Mouse (Mus musculus) neural tube, embryonic 14.5 days (tissue): Measurements from ENCODE around the gene Lima1. TPM values are rescaled to one million over a fixed set of nuclear protein-coding genes. Genes with fewer than 3 reads are reported as not detected.
"Not testable (repeated sequence)": the region's sequence is repeated elsewhere in the genome, so short reads cannot be mapped to it uniquely, and the experiment has no call there.

Experiments
- ATAC-seq: fragments of 200-750 bp; cut with Nextera tagmentation; 2 replicates; pipeline ENCODE4 v1.8.0; 2017; ENCODE audit warnings: low read depth, mild to moderate bottlenecking, moderate TSS enrichment, moderate library complexity
- H3K27ac ChIP-seq: fragments of 300-500 bp; sonication (generic); 2 replicates; pipeline ENCODE4 v1.5.1; 2014; ENCODE audit warnings: low read depth, mild to moderate bottlenecking, control low read depth, low read length, moderate library complexity, mixed read lengths
- H3K27me3 ChIP-seq: fragments of 300-500 bp; sonication (generic); 2 replicates; pipeline ENCODE4 v1.6.1; 2014; ENCODE audit warnings: low read length; ENCODE audit not compliant: control insufficient read depth, insufficient read depth
- H3K36me3 ChIP-seq: fragments of 300-500 bp; sonication (generic); 2 replicates; pipeline ENCODE4 v1.6.1; 2014; ENCODE audit warnings: low read length, mixed read lengths; ENCODE audit not compliant: control insufficient read depth, insufficient read depth
- H3K4me1 ChIP-seq: fragments of 300-500 bp; sonication (generic); 2 replicates; pipeline ENCODE4 v1.6.1; 2014; ENCODE audit warnings: low read length; ENCODE audit not compliant: control insufficient read depth, insufficient read depth
- H3K4me2 ChIP-seq: fragments of 300-500 bp; sonication (generic); 2 replicates; pipeline ENCODE4 v1.6.1; 2014; ENCODE audit warnings: mild to moderate bottlenecking, low read depth, low read length, control low read depth
- H3K4me3 ChIP-seq: fragments of 300-500 bp; sonication (generic); 2 replicates; pipeline ENCODE4 v1.5.1; 2014; ENCODE audit warnings: low read depth, low read length, control low read depth, mixed read lengths
- H3K9ac ChIP-seq: fragments of 300-500 bp; sonication (generic); replicated peaks from 2 replicates; pipeline ENCODE4 v1.6.1; 2014; ENCODE audit warnings: low read depth, mild to moderate bottlenecking, control low read depth, low read length, mixed read lengths
- H3K9me3 ChIP-seq: fragments of 300-500 bp; sonication (generic); 2 replicates; pipeline ENCODE4 v1.6.1; 2016; ENCODE audit warnings: low read length; ENCODE audit not compliant: control insufficient read depth
- WGBS: fragments of 180-500 bp; shearing (Covaris S2); extraction: QIAGEN DNeasy Blood & Tissue Kit; methylation state at CpG from one replicate; pipeline ENCODE4 v1.1.7; 2014; 5-methylcytosine and 5-hydroxymethylcytosine counted together
- polyA plus RNA-seq: library from polyadenylated mRNA; unstranded; fragments of >200 nt; fragmentation: Nextera tagmentation; extraction: Ambion mirVana; gene quantifications from 2 replicates; pipeline ENCODE4 v1.2.1, GENCODE M21; 2014

Lima1 gene
- polyA plus RNA-seq, 1 experiment from 2014 or later: 14.9 TPM

DNA sequence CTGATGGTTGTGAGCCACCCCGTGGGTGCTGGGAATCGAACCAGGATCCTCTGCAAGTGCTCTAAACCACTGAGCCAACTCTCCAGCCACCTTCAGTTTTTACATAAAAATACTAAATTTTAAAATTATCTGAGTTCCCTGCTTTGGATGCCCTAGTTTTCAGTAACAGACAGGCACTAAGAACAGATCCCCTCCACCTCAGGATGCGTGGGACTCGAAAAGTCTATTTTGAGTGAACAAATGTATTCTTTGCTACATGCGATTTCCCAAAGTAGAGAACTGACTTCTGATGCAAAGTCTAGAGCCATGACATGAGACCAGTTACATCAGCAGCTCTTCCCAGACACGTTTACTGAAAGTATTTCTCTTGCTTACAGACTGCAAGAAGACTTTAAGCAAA lies 84.8 kb downstream of the Lima1 start:
- Histone ChIP-seq H3K4me3 (no peak overlapping the region), H3K9ac (no peak overlapping the region), H3K4me1 (peaks cover 4% of the 10 kb centered on the region; the same call in 1 of the 2 replicates), H3K27me3 (no peaks in the 10 kb centered on the region), H3K9me3 (no peaks in the 10 kb centered on the region), H3K4me2 (no peak overlapping the region), H3K27ac (no peak overlapping the region), H3K36me3 (no peaks in the 10 kb centered on the region)
- whole genome bisulfite sequencing: 96% methylated on average over 6 of the region's 6 CpGs
- no peak for ATAC-seq

DNA sequence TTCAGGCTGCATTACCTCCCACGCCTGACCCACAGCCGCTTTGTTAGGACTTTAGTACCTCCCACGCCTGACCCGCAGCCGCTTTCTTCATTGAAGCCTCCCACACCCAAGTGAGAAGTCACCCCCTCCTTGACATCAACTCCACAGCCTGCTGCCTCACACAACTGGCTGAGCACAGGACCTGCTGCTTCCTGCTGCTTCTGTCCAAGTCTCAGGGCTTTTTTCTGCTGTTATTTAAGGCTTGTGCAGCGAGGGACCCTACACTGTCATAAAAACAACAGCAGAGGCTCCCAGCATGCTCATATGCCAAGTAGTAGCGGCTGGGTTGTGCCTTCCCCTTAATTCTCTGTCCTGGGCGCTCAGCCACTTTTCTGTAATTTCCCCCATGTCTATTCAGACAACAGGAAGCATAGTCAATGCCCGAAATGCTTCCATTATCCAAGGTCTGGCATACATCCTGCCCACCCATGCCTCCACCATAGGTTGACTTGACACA lies 87.6 kb downstream of the Lima1 start:
- Histone ChIP-seq H3K27ac (peak overlapping the region; percentile 29), H3K36me3 (no peaks in the 10 kb centered on the region), H3K4me1 (peaks cover 4% of the 10 kb centered on the region; the same call in 1 of the 2 replicates), H3K4me3 (no peak overlapping the region), H3K27me3 (no peaks in the 10 kb centered on the region), H3K4me2 (no peak overlapping the region), H3K9ac (no peak overlapping the region), H3K9me3 (no peaks in the 10 kb centered on the region)
- 32% methylated on average over 9 of the region's 9 CpGs for WGBS
- ATAC-seq: peak; percentile 77

DNA sequence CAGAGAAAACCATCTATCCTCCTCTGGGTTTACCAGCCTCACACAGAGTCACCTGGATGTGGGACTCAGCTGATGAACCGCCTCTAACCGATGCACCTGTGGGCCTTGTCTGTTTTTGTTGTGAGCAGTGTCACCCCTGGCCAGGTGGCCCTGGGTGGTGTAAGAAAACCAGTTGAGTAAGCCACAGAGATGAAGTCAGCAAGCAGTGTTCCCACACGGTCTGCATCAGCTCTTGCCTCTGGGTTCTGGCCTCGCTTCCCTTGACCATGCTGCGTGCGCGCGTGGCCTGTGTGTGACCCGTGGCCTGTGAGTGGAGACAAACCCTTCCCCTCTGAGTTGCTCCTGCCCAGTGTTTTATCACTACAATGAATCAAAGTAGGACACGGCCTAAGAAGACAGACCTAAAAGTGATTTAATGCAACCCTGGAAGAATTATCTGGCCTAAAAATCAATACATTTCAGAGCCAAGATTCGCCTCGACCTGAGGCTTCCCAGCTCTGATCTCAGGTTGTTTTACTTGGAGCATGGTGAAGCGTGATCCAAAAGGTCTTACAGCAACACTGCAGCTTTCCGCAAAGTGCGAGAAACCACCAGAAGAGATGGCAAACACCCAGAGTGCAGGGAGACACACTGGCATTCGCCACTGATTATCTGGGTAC lies 96.5 kb downstream of the Lima1 start:
- H3K4me1 ChIP-seq: no peaks in the 10 kb centered on the region
- peaks cover 3% of the 10 kb centered on the region for H3K36me3 ChIP-seq
- H3K4me3 ChIP-seq: no peak overlapping the region
- H3K4me2 ChIP-seq: no peak overlapping the region
- H3K27ac ChIP-seq: no peak overlapping the region
- no peak for ATAC-seq
- H3K27me3 ChIP-seq: no peaks in the 10 kb centered on the region
- WGBS: 92% methylated on average over 16 of the region's 16 CpGs
- no peak overlapping the region for H3K9ac ChIP-seq
- no peaks in the 10 kb centered on the region for H3K9me3 ChIP-seq

DNA sequence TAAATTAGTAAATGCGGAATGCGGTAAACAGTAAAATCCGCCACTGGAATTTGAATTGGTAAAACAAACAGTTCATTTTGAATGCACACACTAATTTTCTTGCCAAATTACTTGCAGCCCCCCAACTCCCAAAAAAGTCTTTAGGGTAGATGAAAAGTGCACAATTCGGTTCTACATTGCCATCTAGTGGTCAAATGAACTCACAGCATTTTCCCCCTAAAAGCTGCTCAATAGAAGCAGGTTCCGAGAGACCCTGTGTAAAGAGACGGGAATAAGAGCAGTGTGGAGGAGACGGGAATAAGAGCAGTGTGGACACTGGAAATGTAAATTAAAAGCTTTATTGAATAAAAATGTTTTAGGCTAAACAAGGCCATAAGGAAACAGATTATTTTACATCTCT lies 97.1 kb downstream of the Lima1 start:
- Histone ChIP-seq H3K9ac (no peak overlapping the region), H3K27me3 (no peaks in the 10 kb centered on the region), H3K4me3 (no peak overlapping the region), H3K4me2 (no peak overlapping the region), H3K9me3 (no peaks in the 10 kb centered on the region), H3K27ac (no peak overlapping the region), H3K4me1 (no peaks in the 10 kb centered on the region), H3K36me3 (peaks cover 3% of the 10 kb centered on the region)
- no peak for ATAC-seq
- 23% methylated on average over 7 of the region's 7 CpGs for WGBS

GRCm38 (mm10) chr15:99772925-99773324 lies 102.3 kb downstream of the Lima1 start:
- H3K4me1 ChIP-seq: peaks cover 13% of the 10 kb centered on the region
- H3K9me3 ChIP-seq: no peaks in the 10 kb centered on the region
- peak overlapping the region; percentile 80 for H3K4me2 ChIP-seq
- H3K36me3 ChIP-seq: no peaks in the 10 kb centered on the region
- H3K27ac ChIP-seq: no peak overlapping the region
- 31% methylated on average over 3 of the region's 3 CpGs for WGBS
- H3K9ac ChIP-seq: no peak overlapping the region
- ATAC-seq: no peak
- no peak overlapping the region for H3K4me3 ChIP-seq
- H3K27me3 ChIP-seq: no peaks in the 10 kb centered on the region

- peak within 1 kb of the TSS; percentile 79 for H3K4me3 ChIP-seq
- H3K4me1 ChIP-seq: peaks cover 13% of the 10 kb centered on the region
- not testable (repeated sequence) for ATAC-seq, H3K36me3 ChIP-seq, H3K27me3 ChIP-seq, H3K9me3 ChIP-seq
- peak within 1 kb of the TSS; percentile 93 for H3K27ac ChIP-seq
- H3K4me2 ChIP-seq: peak within 1 kb of the TSS; percentile 80
- peak within 1 kb of the TSS; percentile 95 for H3K9ac ChIP-seq
These were observed 102.6 kb downstream of the Lima1 start, which contains the start of gene Cers5 for GRCm38 (mm10) chr15:99772881-99772924. Gene Cers5, minus strand, starts transcription at chr15:99772885.

DNA sequence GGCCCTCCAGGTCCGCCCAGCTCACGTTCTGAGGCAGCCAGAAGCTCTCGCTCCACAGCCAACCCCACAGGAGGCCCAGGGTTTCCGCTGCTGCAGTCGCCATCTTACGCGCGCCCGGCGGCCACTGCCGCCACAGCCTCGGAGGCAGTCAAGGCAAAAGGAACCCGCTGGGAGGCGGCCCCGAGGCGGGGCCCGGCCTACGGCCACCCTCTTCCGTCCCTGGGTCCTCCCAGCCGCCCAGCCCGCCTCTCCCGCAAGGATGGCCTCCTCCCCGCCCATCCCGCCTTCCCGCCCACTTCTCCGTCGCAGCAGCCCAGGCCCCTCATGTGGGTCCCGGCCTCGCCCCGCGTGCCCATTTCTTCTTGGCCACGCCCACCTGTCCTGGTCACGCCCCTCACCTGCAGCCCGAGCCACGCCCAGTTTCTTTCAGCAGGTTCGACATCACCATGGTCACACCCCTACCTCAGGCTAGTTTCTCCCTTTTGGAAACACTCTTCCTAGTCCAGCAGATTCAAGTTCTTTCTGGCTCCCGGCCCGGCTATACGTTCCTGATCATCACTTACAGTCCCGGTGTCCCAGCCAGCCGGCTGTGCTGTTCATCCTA lies 102.9 kb downstream of the Lima1 start:
- peak; percentile 91 for ATAC-seq
- peak overlapping the region; percentile 80 for H3K4me2 ChIP-seq
- no peaks in the 10 kb centered on the region for H3K9me3 ChIP-seq
- WGBS: under 1% methylated on average over 38 of the region's 41 CpGs
- H3K9ac ChIP-seq: peak overlapping the region; percentile 95
- peak overlapping the region; percentile 93 for H3K27ac ChIP-seq
- no peaks in the 10 kb centered on the region for H3K36me3 ChIP-seq
- peak overlapping the region; percentile 79 for H3K4me3 ChIP-seq
- H3K4me1 ChIP-seq: peaks cover 13% of the 10 kb centered on the region
- no peaks in the 10 kb centered on the region for H3K27me3 ChIP-seq

GRCm38 (mm10) chr15:99771601-99772276 lies 103.5 kb downstream of the Lima1 start:
- Histone ChIP-seq H3K9me3 (no peaks in the 10 kb centered on the region), H3K36me3 (no peaks in the 10 kb centered on the region), H3K27me3 (no peaks in the 10 kb centered on the region), H3K4me3 (peak overlapping the region; percentile 79), H3K4me2 (peak overlapping the region; percentile 80), H3K27ac (peak overlapping the region; percentile 93), H3K4me1 (peaks cover 13% of the 10 kb centered on the region), H3K9ac (peak overlapping the region; percentile 95)
- under 1% methylated on average over 58 of the region's 59 CpGs for WGBS
- peak; percentile 75 for ATAC-seq

GRCm38 (mm10) chr15:99771004-99771500 lies 104.2 kb downstream of the Lima1 start:
- peak overlapping the region; percentile 95 for H3K9ac ChIP-seq
- peak overlapping the region; percentile 93 for H3K27ac ChIP-seq
- H3K4me1 ChIP-seq: peaks cover 13% of the 10 kb centered on the region
- peak overlapping the region; percentile 80 for H3K4me2 ChIP-seq
- H3K36me3 ChIP-seq: no peaks in the 10 kb centered on the region
- H3K27me3 ChIP-seq: no peaks in the 10 kb centered on the region
- H3K4me3 ChIP-seq: peak overlapping the region; percentile 79
- no peak for ATAC-seq
- 39% methylated on average over 5 of the region's 5 CpGs for WGBS
- H3K9me3 ChIP-seq: no peaks in the 10 kb centered on the region
